Mouse (Mus musculus): ENCODE measurements at regions not wholly inside any gene's neighbourhood (a gene's known extent, or its start where the extent isn't known, plus 50 kb on each side); places are given as distances from the start of the nearest gene placed in this dataset.

DNA sequence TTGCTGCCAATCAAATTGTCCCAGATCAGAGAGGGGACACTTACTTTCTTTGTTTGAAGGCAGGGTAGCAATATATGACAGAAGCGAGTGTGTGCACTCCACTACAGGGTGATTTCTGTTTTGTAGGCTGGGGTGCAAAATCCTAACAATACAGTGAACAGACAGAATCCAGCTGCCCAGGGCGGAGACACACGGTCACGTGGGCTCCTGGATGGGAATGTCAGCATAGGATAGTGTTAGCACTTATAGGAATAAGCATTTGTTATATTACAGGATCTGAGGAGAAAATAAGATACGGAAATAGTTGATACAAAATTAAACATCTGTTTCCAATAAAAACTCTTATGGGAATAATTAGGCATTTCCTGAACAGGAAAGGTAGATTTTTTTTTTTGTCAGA lies 169.1 kb upstream of the Ubr2 start:
- no peak for DNase-seq (ENCODE audit: low spot score in 2 of 2)

DNA sequence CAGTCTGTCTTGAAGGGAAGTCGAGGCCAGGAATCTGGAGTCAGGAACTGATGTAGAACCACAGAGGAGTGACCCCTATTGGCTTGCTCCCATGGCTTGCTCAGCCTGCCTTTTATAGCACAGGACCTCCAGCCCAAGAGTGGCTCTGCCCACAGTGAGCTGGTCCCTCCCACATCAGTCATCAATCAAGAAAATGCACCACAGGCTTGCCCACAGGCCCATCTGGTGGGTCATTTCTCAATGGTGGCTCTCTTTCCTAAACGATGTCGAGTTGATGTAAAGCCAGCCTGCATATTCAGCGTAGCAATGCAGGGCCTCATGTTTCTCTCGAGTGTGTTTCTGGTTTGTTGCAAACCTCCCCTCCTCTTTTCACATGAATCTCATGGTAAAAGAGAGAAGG lies 168.3 kb upstream of the Ubr2 start:
- DNase-seq (ENCODE audit: low spot score in 2 of 2), result no peak

DNA sequence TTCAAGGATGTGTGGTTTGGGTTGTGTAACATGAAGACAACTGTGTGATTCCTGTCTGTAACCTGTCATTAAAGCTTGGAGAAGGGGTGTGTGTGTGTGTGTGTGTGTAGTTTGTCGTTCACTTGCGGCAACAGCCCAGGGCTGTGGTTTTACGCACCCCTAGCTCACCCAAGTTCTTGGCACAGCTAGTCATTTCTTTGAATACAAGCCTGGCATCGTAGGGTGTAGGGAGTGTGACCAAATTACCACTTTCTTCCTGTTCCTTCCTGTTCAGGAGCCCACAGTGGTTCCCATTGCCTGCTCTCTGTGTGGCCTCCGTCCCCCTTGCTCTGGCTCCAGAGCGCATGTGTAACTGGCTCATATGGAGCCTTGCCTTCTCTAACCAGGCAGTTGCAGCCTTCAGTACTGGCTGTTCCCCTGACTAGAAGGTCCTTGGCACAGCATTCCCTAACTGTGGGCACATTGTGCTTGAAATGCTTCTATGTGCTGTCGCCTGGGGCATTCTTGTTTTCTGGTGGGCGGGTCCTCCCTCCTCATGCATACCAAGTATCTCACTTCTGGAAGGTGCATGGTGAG lies 167.4 kb upstream of the Ubr2 start:
- DNase-seq (ENCODE audit: low spot score in 2 of 2), result peak; percentile 34 to 56

DNA sequence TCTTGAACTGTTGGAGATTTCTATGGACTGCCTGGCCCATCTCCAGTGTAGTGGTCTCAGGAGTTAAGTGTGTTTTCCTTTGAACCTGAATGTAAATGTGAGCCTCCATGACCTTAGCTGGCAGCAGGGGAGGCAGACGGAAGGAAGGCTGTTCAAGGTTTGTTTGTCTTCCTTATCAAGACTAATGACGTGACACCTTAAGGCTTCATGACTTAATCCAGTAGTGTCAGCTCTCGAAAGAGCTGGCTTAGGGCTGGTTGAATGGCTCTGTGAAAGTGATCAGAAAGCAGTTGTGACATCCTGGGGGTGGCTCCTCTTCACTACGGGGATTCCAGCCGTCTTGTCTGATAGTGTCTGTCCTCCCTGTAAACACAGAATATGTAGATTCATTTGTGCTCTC lies 166.0 kb upstream of the Ubr2 start:
- no peak for DNase-seq (ENCODE audit: low spot score in 2 of 2)

DNA sequence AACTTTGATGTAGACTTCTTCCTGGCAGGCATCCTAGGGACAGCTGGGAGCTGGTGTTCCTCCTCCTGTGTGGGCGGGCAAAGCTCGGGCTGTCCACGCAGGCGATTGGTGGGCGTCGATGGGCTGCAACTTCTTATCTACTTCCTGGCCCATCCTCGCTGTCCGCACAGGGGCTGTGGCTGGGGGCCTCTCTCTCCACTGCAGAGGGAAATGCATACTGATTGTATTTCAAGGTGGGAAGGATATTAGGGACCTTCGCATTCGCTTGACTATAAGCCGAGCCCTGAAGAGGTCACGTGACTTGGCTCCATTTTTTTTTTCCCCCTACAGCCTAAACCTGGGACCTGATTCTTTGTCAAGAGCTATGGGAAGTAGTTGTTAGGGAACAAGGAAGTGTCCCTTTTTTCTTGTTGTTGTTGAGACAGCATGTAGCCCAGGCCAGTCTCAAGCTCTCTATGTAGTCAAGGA lies 164.4 kb upstream of the Ubr2 start:
- DNase-seq (ENCODE audit: low spot score in 2 of 2), result peak; percentile 71 to 83

DNA sequence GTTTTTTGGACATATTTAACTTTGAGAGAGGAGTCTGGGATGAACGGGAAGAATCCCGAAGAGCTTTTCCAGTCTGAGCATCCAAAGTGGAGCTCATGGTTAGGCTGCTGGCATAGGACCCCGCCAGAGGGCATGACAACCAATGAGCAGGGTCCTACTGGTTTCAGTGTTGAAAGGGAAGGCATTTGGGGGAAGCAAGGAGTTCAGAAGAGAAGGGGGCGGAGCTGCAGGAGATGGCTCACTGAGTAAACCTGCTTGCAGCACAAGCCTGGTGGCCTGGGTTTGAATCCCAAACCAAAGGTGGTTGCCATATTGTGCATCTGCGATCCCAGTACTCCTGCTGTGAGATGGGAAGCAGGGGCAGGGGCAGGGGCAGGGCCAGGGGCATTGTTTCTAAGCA lies 161.4 kb upstream of the Ubr2 start:
- no peak for DNase-seq (ENCODE audit: low spot score in 2 of 2)

DNA sequence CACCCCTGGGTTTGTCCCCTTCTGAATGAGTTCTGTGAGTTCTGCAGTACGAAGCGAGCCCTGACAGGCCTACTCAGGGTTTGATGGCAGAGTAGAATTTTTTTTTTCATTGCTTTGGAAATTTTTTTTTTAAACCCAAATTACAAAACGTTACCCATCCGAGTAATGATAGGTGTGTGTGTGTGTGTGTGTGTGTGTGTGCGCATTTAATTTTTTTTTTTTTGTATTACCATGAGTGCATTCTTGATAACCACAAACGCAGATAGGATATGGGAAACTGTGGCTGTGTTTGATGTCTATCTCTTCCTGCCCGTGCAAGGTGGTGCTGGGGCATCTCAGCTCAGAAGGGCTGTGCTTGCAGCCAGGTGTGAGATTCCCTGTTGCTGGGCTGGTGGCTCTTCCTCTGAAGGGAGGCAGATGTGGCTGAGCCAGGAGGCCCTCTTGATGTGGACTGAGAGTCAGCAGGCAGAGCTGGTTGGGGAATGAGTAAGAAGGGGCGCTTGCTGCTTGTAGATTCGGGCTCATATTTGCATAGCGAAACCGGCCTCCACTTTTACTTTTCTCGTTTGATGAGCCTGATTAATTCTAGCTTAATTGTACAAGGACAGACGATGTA lies 160.7 kb upstream of the Ubr2 start:
- DNase-seq (ENCODE audit: low spot score in 2 of 2), result no peak

DNA sequence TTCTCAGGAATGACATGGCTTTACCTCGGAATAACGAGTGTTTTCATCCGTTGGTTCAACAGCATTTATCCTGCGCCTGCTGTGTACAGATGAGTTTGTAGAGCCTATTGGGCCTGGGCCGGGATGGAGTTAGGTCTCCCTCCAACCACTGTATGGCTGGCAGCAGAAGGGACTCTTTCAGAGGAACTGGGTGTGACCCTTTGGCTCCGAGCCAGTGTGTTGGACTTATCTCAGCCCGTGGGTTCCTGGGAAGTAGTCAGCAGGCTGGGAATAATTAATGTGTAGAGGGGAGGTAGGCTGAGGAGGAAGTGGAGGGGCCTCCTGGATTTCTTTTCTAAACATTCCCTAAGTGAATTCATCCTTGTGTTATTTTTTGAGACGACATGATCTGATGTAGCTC lies 157.7 kb upstream of the Ubr2 start:
- no peak for DNase-seq (ENCODE audit: low spot score in 2 of 2)

DNA sequence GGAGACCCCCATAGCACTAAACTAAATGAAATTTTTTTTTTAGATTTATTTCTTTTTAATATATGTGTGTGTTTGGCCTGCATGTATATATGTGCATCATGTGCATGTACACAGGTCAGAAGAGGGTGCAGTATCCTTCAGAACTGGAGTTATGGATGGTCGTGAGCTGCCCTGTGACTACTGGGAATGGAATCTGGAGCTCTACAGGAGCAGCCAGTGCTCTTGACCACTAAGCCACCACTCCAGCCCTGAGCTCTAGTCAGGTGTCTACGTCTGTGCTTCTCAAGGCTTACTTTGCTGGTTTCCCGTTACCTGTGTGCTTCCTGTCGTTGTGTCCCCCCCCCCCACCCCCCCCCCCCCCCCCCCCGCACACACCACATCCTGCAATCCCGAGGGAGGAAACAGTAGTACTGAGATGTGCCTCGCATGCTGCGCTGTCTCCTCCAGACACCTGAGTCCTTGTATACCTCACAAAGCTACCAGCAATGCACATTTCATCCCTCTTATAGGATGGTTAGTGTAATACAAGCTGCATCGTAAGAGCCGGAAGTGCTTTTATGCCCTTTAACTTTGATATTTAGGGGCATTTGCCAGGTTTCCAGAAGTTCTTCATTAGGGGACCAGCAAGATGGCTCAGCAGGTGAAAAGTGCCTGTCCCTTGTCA lies 153.5 kb upstream of the Ubr2 start:
- no peak for DNase-seq (ENCODE audit: low spot score in 2 of 2)

DNA sequence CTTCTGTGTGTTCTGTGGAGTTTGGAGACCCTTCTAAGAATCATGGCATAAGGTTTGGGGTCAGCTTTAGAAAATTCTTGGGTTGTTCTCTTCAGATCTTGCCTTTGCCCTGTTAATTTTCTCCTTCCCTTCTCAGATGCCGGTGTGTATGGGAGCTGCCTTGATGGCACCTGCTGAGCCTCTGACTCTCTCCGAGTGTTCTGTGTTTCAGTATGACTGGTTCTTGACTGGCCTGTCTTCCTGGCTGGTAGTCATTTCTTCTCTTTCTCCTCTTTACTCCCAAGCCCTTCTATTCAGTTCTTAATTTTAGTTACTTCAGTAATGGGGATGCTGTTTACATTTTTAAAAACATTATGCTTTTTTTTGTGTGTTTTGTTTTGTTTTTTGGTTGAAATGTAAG lies 152.1 kb upstream of the Ubr2 start:
- DNase-seq (ENCODE audit: low spot score in 2 of 2), result no peak

DNA sequence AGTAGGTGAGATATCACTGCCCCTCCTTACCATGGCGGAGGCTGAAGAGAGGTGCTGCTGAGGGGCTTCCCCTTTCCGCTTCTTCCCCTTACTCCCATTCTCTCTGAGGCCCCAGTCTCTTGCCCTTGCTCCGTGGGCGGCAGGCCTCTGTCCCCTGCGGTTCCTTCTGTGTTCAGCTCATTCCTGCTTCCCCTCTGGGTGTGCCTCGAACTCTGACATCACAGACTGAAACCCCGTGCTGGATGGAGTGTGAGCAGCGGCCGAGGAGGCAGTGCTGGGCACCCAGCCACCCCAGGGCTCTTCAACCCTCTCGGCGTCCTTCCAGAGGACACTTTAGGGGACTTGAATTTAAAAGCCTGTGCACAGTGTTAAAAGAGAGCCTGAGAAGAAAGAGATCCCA lies 145.9 kb upstream of the Ubr2 start:
- DNase-seq (ENCODE audit: low spot score in 2 of 2), result no peak

DNA sequence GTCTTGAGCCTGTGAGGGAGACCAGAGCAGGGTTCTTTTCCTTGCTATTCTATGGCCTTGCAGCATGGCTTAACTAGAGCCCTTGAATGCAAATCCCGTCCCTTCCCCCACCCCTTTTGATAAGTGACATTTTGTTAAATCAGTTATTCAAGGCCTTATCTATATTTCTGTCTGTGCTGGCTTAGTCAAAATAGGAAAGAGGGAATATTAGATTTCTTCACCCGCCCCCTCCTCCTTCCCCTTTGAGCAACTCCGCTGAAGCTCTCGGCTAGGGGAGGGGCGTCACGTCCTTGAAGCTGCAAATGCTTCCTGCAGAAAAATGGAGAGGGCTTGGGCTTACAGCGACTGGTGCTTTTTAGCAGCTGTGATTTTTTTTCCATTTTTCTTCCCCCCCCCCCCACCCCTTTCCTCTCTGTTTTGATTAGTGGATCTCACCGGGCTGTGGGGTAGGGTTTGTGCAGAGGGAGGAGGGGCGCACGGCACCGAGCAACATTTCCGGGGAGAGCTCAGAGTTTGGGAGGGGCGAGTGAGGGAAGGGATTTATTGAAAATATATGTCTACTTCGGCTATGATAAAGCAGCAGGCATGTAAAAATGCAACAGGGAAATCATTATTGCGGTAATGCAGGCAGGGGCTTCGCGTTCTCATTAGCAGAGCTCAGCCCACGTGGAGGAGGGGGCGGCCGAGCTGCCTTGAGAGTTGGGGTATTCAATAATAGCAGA lies 141.4 kb upstream of the Ubr2 start:
- peak in 1 of 2 experiments; percentile 49 for DNase-seq (ENCODE audit: low spot score in 2 of 2)

DNA sequence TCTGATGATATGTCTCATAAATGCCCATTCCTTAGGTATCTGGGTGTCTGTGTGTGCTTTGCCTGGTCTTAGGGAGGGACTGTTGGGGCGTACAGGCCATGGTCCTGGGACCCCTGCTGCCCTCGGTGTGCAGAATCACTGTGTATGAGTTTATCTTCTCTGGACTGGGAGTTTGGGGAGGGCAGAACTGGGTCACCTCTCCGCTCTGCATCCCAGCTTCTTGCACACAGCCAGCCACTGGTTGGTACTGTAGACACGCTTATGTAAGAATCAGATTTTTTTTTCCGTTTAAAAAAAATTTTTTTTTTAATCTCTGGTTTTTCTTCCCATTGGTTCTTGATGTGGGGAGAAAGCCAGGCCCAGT lies 140.8 kb upstream of the Ubr2 start:
- DNase-seq (ENCODE audit: low spot score in 2 of 2), result no peak

DNA sequence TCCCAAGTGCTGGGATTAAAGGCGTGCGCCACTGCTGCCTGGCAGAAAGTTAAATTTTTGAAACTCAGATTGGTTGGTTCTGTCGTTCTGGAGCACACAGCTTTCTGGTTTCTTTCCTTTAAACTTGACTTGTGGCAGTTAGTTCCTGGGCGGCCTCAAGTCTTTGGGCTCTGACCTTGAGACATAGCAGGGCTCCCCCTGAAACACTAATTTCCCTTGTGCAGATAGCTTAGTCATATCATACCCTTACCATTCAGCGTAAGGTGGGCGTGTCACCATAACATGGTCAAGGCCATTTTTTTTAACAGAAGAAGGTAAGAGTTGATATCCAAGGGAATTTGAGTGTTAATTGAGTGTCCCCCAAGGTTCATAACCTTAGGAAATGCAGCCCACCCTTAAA lies 140.3 kb upstream of the Ubr2 start:
- DNase-seq (ENCODE audit: low spot score in 2 of 2), result no peak

DNA sequence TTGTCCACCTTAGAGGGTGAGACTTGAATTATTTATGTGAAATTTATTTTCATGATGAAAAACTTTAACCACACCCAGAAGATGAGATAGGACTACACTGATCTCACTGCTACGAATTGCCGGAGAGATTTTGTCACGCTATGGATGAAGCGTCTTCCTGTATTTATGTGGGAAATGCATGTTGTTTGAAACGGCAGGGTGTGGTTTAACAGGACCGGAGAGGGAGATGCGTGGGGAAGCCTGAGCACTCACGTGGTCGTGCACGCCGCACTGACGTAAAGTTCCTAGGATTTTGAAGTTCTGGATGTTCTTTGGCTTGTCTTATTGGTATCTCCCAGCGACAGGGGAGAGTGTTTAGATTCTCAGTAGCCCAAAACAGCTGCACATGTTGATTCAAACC lies 139.3 kb upstream of the Ubr2 start:
- no peak for DNase-seq (ENCODE audit: low spot score in 2 of 2)

DNA sequence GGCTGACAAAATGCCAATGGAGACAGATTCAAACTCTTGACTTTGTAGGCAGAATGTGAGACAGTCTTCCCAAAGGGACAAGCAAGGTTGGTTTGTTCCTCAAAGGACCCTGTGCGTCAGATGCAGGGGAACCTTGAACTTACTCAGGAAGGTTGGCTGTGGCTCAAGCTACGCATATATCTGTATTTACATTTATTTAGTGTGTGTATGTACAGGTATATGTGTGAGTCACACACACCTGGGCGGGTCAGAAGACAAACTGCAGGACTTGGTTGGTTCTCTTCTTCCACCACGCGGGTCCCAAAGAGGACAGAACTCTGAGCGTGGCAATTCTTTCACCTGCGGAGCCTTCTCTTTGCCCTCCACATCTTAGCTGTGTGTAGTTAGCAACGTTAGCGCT lies 138.8 kb upstream of the Ubr2 start:
- no peak for DNase-seq (ENCODE audit: low spot score in 2 of 2)

DNA sequence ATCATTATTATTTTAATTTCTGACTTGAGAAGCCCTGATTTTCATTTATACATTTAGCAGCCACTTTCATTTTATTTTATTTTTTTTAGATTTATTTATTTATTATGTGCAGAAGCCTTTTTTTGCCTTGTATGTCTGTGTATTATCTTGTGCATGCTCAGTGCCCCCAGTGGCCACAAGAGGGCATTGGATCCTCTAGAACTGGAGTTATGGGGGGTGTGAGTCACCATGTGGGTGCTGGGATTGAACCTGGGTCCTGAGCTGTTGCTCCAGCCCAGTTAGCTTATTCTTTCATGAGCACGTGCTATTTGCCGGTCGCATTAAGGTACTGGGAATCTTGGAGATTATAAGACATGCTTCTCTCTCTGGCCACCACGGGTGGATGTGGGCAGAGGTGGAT lies 136.3 kb upstream of the Ubr2 start:
- DNase-seq (ENCODE audit: low spot score in 2 of 2), result no peak

DNA sequence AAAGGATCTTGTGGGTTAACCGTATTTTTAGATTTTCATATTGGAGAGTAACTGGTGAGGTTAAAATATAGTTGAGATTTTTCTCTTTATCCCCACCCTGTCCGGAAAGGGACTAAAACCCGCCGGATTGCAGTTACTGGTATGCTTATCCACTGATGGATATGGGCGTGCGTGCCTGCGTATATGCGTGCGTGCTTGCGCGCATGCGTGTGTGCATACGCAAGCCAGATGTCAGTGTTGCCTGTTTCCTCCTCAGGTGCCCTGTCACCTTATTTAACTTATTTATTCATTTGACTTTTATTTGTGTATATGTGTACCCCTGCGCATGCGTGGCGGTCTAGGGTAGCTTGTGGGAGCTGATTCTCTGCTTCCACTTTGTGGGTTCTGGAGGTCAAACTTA lies 135.2 kb upstream of the Ubr2 start:
- DNase-seq (ENCODE audit: low spot score in 2 of 2), result no peak

DNA sequence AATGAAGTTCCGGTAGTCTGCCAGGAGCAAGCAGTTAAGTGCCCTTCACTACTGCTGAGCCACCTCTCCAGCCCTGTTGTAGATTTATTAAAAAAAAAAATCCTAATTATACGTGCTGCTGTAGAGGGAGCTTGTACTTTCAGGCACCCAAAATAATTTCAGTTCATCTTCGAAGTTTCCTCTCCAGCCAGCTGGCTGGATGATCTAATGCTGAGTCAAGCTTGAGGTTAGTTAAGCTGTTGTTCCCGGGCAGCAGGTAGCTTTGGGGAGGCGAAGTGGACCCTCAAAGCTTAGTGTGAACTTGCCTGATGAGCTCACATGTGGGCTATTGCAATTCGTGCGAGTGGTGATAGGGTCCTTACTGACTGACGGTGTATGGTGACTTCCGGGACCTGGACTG lies 134.6 kb upstream of the Ubr2 start:
- no peak for DNase-seq (ENCODE audit: low spot score in 2 of 2)

DNA sequence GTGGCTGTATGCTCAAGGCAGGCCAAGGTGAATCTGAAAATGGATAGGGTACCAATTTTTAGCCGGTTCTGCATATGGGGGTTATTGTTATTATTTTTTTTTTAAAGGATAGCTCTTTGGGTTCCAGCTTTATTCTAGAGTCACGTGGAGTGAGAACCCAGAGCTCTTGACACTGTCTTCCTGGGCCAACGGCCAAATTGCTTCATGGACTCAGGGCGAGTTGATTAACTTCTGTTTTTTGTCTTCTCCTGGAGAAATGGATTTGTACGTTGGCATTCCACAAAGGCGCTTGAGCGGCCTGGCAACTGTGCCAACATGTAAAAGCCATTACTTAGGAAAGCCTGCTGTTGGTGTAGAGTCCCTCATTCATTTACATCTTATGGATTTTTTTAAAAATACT lies 134.1 kb upstream of the Ubr2 start:
- DNase-seq (ENCODE audit: low spot score in 2 of 2), result no peak

DNA sequence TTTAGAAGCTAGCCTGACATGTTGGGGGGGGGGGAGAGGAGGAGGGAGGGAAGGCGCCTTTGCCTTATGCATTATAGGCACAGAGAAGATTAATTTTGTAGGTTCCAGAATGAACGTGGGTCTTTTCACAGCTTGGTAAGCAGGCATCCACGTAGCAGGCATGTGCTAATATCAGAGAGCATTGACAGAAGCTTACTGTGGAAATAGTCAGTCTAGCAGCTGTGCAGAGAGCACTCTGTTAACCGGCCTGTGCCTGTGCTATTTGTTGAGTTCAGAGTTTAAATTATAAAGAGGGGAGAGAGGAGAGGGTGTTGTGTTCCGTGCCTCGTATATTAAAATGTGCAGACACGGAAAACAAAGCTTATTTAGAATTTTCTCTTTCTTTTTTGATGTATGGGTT lies 133.5 kb upstream of the Ubr2 start:
- no peak for DNase-seq (ENCODE audit: low spot score in 2 of 2)

DNA sequence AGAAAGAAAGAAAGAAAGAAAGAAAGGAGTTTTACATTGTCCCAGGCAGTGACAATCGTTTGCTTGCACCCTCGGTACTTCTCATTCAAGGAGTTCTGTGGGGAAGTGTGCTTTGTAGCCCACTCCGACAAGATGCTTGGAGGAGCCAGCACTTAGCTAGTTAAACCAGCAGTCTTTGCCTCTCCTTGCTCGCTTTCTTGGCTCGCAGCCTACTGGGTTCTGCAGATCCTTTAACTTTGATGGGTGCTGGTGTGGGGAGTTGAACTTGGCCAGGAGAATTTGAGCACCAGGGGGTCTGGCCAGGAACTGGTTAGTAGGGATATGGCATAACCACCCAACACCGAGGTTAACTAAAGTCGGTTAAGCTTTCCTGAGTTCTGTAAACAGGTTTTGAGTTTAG lies 132.5 kb upstream of the Ubr2 start:
- no peak for DNase-seq (ENCODE audit: low spot score in 2 of 2)

DNA sequence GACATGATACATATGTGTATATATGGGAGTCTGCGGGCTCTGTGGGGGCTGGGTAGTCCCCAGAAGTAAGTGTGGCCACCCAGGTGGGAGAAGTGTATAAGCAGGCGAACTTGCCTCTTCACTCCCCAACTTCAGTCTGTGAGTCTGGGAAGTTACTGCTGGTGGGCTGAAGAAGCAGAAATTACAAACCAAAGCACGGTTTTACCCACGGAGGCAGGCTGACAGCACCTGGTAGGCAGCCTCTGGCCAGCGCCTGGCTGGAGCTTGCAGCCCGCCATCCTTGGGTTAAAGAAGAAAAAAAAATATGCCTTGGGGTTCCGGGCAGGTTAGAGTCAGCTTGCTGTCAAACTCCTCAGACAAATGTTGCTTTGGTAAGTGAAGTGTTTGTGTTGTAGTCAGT lies 131.9 kb upstream of the Ubr2 start:
- DNase-seq (ENCODE audit: low spot score in 2 of 2), result no peak
